Mouse (Mus musculus) CH12F3 (cell line): ENCODE results near the gene Zxdc.

Source experiments
- in situ Hi-C: fragments of 300-500 bp; cut with MboI; formaldehyde crosslinking; loops from 2 replicates; pipeline ENCODE4 v1.14.3; 2020; ENCODE audit warnings: low sequenced_read_pairs

Zxdc gene

GRCm38 (mm10) chr6:90368976-90369724 lies at the start of gene Zxdc:
Gene Zxdc, plus strand, starts transcription at chr6:90369492.
- in situ Hi-C loops, result no loop called here

GRCm38 (mm10) chr6:90320429-90320828 lies 48.9 kb upstream of the Zxdc start:
- in situ Hi-C loops, result no loop called here

GRCm38 (mm10) chr6:90321811-90322210 lies 47.5 kb upstream of the Zxdc start:
- in situ Hi-C loops, result no loop called here

GRCm38 (mm10) chr6:90324026-90324425 lies 45.3 kb upstream of the Zxdc start:
- in situ Hi-C loops, result no loop called here

GRCm38 (mm10) chr6:90324463-90324862 lies 44.8 kb upstream of the Zxdc start:
- in situ Hi-C loops, result no loop called here

- in situ Hi-C loops, result loop anchor here (25.0 kb wide), 1 partner anchor 638 kb away; no protein-coding TSS in a partner anchor
Observed at GRCm38 (mm10) chr6:90324991-90325390, 44.3 kb upstream of the Zxdc start, which contains the start of gene Chst13. Gene Chst13, minus strand, starts transcription at chr6:90325185.

GRCm38 (mm10) chr6:90327670-90328069 lies 41.6 kb upstream of the Zxdc start:
- in situ Hi-C loops, result loop anchor here (25.0 kb wide), 1 partner anchor 640 kb away; no protein-coding TSS in a partner anchor

- in situ Hi-C loops, result loop anchor here (25.0 kb wide), 1 partner anchor 643 kb away; no protein-coding TSS in a partner anchor
Observed at GRCm38 (mm10) chr6:90329953-90330352, 39.3 kb upstream of the Zxdc start.

- in situ Hi-C loops, result loop anchor here (25.0 kb wide), 1 partner anchor 645 kb away; no protein-coding TSS in a partner anchor
Observed at GRCm38 (mm10) chr6:90332561-90333425, 36.5 kb upstream of the Zxdc start, which contains the start of gene Uroc1. Gene Uroc1, plus strand, starts transcription at chr6:90333284.

GRCm38 (mm10) chr6:90334244-90334643 lies 35.0 kb upstream of the Zxdc start:
- in situ Hi-C loops, result loop anchor here (25.0 kb wide), 1 partner anchor 647 kb away; no protein-coding TSS in a partner anchor

- in situ Hi-C loops, result loop anchor here (25.0 kb wide), 1 partner anchor 655 kb away; no protein-coding TSS in a partner anchor
Observed at GRCm38 (mm10) chr6:90342343-90342742, 26.9 kb upstream of the Zxdc start.

- in situ Hi-C loops, result loop anchor here (25.0 kb wide), 1 partner anchor 660 kb away; no protein-coding TSS in a partner anchor
Observed at GRCm38 (mm10) chr6:90347183-90347582, 22.1 kb upstream of the Zxdc start.

- in situ Hi-C loops, result loop anchor here (25.0 kb wide), 1 partner anchor 661 kb away; no protein-coding TSS in a partner anchor
Observed at GRCm38 (mm10) chr6:90348500-90348899, 20.8 kb upstream of the Zxdc start.

GRCm38 (mm10) chr6:90350011-90350410 lies 19.3 kb upstream of the Zxdc start:
- in situ Hi-C loops, result no loop called here

GRCm38 (mm10) chr6:90358142-90358541 lies 11.2 kb upstream of the Zxdc start:
- in situ Hi-C loops, result no loop called here

- in situ Hi-C loops, result no loop called here
Observed at GRCm38 (mm10) chr6:90359445-90359844, 9.8 kb upstream of the Zxdc start.

- in situ Hi-C loops, result no loop called here
Observed at GRCm38 (mm10) chr6:90360024-90360781, 9.1 kb upstream of the Zxdc start.

GRCm38 (mm10) chr6:90360922-90361614 lies 8.2 kb upstream of the Zxdc start:
- in situ Hi-C loops, result no loop called here

- in situ Hi-C loops, result no loop called here
Observed at GRCm38 (mm10) chr6:90363301-90363700, 6.0 kb upstream of the Zxdc start.
